Mouse (Mus musculus) adrenal gland (tissue): Measurements from ENCODE around the gene Tmbim4.

Source experiments
- intact Hi-C: fragments of 180-260 bp; cut with DNase I; formaldehyde crosslinking; loops from one replicate; pipeline ENCODE4 v1.15.1; 2025

The Tmbim4 gene

DNA sequence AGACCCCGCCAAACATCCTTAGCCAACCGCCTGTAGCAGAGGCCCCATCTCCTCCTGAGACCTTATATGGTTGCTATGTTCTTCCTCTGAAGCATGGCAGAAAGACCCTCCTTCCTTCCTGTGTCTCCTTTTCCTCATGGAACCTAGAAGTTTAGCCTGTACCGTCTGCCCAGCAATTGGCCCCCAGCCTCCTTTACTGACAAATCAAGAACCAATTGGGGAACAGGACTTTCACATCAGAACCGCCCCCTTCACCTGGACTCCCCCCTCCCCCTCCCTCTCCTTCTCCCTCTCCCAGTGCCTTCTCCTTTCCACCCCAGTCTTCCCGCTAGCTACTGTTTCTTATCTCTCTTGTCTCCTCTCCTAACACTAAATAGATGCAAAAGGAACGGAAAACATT lies 38.1 kb downstream of the Tmbim4 start:
- intact Hi-C loops = no loop called here

DNA sequence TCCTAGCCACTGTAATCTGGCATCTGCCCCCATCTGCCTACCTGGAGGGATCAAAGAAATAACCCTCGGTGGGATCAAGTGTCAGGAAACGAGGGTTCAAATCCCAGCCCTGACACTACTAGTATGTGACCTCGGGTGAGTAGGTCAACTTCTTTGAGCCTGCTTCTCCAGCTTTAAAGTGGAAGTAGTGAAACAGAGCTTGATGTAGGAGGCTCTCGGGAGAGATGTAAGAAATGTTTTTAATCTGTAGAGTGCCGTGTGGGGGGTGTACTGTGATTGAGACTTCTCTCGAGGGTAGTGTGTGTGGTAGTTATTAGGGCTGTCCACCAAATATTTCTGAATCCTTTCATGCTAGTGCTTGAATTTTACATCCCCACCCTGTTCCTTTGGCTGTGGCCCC lies 41.0 kb downstream of the Tmbim4 start:
- intact Hi-C loops = loop anchor here (10.0 kb wide), 1 partner anchor 1012 kb away; no protein-coding TSS in a partner anchor

DNA sequence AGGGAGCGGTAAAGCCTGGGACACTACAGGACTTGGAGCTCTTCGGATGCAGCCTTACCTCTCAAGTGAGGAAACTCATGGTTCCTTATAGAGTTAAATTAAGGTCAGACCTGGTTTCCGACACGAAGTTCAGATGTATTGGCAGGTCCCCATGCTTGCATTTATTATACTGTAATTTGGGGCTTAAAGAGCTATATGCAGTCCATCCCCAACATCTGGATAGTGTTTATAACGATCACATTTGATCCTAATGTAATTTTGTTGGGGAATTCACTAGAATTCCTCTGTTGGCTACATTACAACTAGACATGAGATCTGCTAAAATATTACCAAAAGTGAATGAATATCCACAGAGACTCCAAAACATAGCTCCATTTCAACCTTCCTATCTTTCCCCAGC lies 44.3 kb downstream of the Tmbim4 start:
- intact Hi-C loops = loop anchor here (10.0 kb wide), 1 partner anchor 1009 kb away; no protein-coding TSS in a partner anchor

DNA sequence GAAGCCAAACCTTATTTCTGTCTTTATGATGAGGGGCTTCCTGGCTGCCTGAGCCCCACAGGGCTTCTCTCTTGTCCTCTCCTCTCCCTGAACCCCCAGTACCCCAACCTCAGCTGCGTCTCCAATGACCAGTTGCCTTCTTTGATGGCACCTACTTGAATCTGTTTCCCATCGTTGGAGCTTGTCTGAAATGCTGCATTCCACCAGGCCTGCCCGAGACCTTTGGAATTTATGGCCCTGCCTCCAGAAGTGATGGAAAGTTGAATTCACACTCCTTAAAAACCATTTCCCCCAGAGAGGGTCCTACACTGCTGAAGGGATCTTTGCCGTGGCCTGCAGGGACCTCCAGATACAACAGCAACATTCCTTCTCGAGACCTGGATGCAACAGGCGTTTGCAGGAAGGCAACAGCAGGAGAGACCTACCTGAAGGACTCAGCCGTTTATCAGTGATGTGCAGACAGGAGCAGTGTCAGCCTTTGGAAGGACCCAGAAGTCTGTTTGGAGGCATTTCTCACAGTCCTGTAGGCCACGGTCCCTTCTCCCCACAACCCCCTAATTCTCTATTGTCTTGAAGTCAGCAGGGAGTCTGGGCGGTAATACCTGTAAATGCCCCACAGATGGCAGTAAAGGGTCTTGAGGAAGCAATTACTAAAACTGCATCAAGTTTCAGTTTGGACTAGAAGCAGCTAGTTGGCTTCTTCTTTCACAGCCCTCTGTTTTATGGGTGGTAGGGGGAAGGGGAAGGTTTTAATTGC lies 45.8 kb downstream of the Tmbim4 start:
- intact Hi-C loops = loop anchor here (10.0 kb wide), 1 partner anchor 1008 kb away; no protein-coding TSS in a partner anchor

DNA sequence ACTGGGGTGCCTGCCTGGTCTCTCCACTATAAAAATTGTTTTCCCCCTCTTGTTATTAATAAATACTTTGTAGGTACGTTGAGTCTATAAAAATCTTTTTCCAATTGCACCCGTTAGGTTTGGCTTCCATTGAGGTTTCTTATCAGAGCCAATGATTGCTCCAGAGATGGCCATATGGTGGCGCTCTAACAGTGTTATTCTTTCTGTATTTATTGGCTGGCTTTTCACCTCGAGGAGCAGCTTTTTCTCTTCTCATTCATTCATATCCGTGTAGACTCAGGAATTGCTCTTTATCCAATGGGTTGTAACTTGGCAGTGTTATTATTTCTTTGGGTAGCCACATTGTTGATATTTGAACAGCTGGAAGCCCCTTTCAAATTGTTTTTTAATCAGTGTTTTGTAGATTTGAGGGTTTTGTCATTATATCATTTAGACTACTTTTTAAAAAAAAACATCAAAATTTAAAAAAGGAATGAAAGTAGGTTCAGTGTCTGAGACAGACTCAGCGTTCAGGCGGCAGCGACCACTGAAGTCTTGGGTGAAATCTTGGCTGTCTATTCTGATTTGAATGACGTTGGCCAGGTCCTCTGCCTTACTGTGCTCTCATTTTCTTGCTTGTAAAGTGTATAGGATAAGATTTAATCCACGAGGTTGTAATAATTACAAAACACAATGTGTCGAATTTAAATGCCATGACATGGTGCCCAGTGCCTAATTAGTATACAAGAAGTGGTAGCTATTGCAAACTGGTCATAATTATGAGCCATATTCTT lies 49.7 kb downstream of the Tmbim4 start:
- intact Hi-C loops = no loop called here

DNA sequence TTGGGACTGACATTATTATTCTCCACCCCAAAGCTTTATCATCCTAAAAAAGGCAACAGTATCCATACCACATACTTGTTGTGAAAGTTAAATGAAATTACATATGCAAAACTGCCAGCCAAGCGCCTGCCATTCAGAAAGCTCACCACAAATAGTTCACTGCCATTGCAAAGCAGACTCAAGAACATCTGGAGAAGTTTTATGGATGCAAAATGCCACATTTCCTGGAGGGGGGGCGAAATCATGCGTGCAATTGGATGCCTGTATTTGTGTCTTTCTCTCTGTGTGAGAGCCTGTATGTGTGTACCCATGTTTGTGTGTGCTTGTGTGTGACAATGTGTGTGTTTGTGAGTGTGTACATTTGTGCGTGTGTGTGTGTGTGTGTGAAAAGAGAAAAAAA lies 50.4 kb downstream of the Tmbim4 start:
- intact Hi-C loops = no loop called here

DNA sequence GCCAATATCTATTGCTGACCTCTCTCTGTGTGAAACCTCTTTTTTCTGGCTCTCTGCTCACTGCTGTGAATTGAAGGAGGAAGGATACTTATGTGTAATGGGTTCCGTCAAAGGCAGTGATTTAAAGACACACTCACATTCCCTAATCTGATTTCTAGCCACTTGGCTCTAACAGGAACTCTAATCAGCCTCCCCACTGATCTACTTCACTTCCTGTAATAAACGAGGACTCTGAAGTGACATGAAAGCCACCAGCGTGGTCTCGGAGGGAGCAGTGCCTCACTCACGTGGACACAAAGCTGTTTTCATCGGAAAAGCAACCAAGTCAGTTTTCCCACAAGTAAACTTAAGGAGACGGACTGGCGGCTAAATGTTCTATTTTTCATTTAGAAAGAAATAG lies 51.4 kb downstream of the Tmbim4 start:
- intact Hi-C loops = no loop called here

DNA sequence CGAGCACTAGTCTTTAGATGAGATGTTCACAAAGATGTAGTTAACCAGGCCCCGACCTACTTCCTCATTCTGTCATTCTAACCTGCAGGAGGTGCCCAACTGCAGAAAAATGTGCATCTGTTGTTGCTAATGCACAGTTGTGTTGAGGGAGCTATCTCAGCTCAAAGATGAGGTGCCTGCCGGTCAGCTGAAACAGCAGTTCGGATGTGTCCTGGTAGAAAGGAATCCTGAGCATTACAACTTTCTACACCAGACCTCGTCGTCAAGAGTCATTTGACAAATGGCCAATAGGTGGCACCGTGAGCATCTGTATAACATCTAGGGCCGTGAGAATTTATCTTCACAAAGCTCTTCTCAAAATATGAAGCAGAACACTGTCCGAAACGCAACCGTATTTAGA lies 55.8 kb downstream of the Tmbim4 start:
- intact Hi-C loops = no loop called here

DNA sequence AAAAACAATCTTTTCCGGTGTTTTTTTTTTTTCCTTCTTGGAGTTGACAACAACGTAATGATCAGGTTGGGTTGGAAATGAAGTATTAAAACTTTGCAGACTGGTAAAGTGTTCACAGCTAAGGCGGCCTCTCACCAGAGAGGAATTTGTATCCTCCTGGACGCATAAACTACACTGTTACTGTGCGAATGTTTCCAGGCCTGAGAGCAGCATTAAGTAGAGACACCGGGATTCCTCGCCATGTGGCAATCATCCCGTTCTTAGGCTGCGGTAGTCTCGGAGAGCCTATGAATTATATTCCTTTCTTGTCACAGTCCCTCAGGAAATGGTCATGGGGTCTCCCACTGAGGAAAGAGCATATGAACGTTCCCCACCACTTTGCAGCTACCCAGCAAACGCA lies 66.4 kb downstream of the Tmbim4 start:
- intact Hi-C loops = loop anchor here (10.0 kb wide), 1 partner anchor 577 kb away; no protein-coding TSS in a partner anchor

DNA sequence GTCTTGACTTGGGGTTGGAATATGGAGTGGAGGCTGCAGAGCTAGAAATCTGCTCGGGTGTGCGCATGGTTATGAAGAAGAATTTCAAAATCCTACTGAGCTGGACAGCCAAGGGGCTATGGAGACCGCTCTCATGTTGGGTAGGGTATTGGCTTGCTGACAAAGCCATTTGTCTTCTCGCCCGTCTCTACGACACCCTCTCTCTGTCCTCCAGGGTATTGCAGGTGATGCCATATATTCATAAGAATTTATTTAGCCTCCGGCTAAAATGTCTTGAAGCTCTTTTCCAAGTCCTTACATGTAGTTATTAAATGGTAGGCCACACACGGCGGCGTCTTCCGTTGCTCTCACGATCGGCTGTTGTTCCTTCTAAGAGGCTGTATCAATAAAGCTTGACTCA lies 68.6 kb downstream of the Tmbim4 start:
- intact Hi-C loops = loop anchor here (10.0 kb wide), 1 partner anchor 575 kb away; no protein-coding TSS in a partner anchor

DNA sequence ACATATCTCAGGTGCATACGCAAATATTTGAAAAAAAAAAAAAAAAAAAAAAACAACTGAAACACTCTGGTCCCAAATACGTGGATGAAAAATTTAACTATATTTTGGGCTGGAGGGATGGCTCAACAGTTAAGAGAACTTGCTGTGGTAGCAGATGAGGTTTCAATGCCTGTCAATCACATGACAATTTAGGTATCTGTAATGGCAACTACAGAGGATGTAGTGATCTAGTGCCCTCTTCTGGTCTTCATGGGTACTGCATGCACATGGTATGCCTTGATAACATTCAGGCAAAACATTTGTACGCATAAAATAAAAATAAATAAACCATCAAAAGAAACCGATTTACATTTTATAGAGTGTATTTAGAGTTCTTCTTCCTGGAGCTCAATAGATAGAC lies 69.4 kb downstream of the Tmbim4 start:
- intact Hi-C loops = no loop called here

DNA sequence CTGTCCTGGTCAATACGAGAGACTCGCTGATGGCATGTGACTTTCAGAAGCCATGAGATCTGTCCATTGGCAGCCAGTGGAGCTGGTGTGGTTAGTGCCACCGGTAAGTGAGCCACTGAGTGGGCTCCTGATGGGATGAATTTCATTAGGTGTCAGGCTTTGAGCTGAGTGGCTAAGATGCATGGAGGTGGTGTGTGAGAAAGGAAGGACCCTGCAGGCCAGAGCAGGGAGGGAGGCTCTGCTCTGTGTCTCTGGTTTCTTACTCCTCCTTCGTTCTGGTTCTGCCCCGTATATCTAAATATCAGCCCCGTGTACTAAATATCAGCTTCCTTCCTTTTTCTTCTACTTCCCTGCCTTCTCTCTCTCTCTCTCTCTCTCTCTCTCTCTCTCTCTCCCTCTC lies 69.9 kb downstream of the Tmbim4 start:
- intact Hi-C loops = no loop called here

DNA sequence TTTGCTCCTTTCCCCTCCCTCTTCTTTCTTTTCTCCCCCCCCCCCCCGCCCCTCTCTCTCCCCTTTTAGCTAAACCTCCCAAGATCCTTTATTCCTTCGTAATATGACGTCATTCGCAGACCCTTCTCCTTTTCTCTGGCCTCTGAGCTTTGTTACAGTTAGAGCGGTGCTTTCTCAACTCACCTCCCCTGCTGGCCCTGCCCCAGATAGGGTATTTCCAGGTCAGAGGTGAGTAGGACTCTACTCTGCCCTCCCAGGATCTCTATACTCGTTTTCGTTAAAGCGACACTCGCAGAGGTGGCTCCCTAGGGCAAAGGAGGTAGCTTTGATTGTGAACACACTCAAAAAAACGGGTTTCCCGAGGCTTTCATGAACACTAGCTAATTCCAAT lies 70.5 kb downstream of the Tmbim4 start:
- intact Hi-C loops = no loop called here

DNA sequence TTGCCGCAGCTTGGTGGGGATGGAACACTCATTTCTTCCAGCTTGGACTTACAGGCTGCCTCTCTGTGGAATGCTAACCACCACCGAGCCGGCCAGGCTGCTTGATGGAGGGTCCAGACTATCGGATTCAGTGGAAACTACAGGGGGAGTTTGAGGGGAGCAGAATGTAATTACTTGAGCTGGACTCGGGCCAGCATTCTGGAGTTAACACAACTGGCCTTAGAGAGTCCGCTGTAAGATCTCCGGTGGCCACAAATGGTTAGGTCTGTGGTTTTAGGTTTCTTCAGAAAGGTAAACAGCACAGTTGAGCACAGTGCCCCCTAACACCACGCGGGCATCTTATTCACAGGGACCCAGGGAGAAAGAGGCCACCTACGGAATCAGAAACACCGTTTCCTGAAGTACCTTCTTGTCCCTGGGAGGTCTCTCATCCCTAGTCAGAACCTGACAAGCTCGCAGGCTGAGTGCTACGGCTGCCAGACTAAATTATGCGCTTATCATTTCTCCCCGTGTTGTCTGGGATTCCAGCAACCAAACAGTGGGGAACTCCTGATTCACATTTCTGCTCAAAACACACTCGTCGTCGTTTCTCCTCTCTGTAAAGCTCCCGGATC lies 71.0 kb downstream of the Tmbim4 start:
- intact Hi-C loops = no loop called here

DNA sequence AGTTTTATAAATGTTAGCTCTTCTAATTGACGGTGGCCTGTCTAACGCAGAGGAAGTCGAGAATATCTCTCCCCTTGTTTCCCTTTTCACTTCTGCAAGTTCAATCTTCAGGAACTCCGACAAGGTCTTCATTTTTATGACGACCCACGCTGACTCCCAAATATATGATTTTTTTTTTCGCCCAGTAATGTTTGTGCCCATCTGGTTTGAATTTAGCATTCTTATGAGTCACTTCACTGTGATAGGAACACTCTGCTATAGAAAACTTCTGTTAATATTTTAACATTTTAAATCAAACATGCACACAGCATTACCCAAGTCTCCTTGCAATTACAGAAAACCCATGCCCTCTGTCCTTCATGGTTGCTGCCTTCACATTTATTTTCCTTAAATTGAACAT lies 71.9 kb downstream of the Tmbim4 start:
- intact Hi-C loops = no loop called here
